Mouse (Mus musculus): ENCODE results near the gene Tpbgl. TPM values are rescaled to one million over a fixed set of nuclear protein-coding genes. Genes with fewer than 3 reads are reported as not detected.

Gene Tpbgl
- polyA plus RNA-seq, 1 experiment = not detected

GRCm38 (mm10) chr7:99579491-99580190, 47.3 kb downstream of the Tpbgl start:
- Histone ChIP-seq H3K4me2 (ENCODE audit: low read depth) (no peak overlapping the region), H3K79me2 (ENCODE audit: control insufficient read depth, insufficient read depth) (no peaks in the 10 kb centered on the region), H3K36me3 (ENCODE audit: control insufficient read depth, insufficient read depth) (no peaks in the 10 kb centered on the region), H3ac (ENCODE audit: control insufficient read depth, insufficient read length) (no peak overlapping the region), H3K27me3 (ENCODE audit: control insufficient read depth, insufficient read depth, insufficient read length) (no peaks in the 10 kb centered on the region), H3K4me3 (no peak overlapping the region)
- no peak for TF ChIP-seq TCF12 (IDR thresholded peaks at IDR 0.05; ENCODE audit: insufficient read depth, poor library complexity, severe bottlenecking)

GRCm38 (mm10) chr7:99578246-99578645, 48.7 kb downstream of the Tpbgl start:
- Histone ChIP-seq H3K79me2 (ENCODE audit: control insufficient read depth, insufficient read depth) (no peaks in the 10 kb centered on the region), H3K4me3 (no peak overlapping the region), H3K27me3 (ENCODE audit: control insufficient read depth, insufficient read depth, insufficient read length) (no peaks in the 10 kb centered on the region), H3K36me3 (ENCODE audit: control insufficient read depth, insufficient read depth) (no peaks in the 10 kb centered on the region), H3ac (ENCODE audit: control insufficient read depth, insufficient read length) (no peak overlapping the region), H3K4me2 (ENCODE audit: low read depth) (no peak overlapping the region)
- TF ChIP-seq TCF3 (IDR thresholded peaks at IDR 0.05; ENCODE audit: insufficient read length, low read depth) (no peak), MYOD1 (IDR thresholded peaks at IDR 0.05; ENCODE audit: control insufficient read depth in 1 of 3, insufficient read length in 2 of 3, low read depth in 2 of 3) (no peak), REST (IDR thresholded peaks at IDR 0.05; ENCODE audit: insufficient read depth, insufficient read length) (no peak), TCF12 (IDR thresholded peaks at IDR 0.05; ENCODE audit: insufficient read depth, poor library complexity, severe bottlenecking) (no peak), MAX (IDR thresholded peaks at IDR 0.05; ENCODE audit: low read depth) (no peak), CEBPB (IDR thresholded peaks at IDR 0.05; ENCODE audit: insufficient read depth, poor library complexity, severe bottlenecking) (no peak), POLR2AphosphoS2 (IDR thresholded peaks at IDR 0.05; ENCODE audit: insufficient read length, low read depth) (no peak)

Other genes starting within 250 kb of the Tpbgl start
- gene Gdpd5, start 245.7 kb downstream of the Tpbgl start, polyA plus RNA-seq (2012; fragmentation: generic; extraction: Trizol) = 9.5 TPM
- gene Klhl35, start 161.1 kb downstream of the Tpbgl start, polyA plus RNA-seq (2012; fragmentation: generic; extraction: Trizol) = not detected
- gene Rps3, start 143.4 kb downstream of the Tpbgl start, polyA plus RNA-seq (2012; fragmentation: generic; extraction: Trizol) = 2,049 TPM
- gene Arrb1, start 91.6 kb downstream of the Tpbgl start, polyA plus RNA-seq (2012; fragmentation: generic; extraction: Trizol) = 5.1 TPM
- gene Slco2b1, start 84.2 kb upstream of the Tpbgl start, polyA plus RNA-seq (2012; fragmentation: generic; extraction: Trizol) = 0.01 TPM
- not detected for gene Olfr520, start 103.2 kb upstream of the Tpbgl start, polyA plus RNA-seq (2012; fragmentation: generic; extraction: Trizol)
- gene Olfr521, start 136.4 kb upstream of the Tpbgl start, polyA plus RNA-seq (2012; fragmentation: generic; extraction: Trizol) = not detected
- 0.88 TPM for gene Neu3, start 201.3 kb upstream of the Tpbgl start, polyA plus RNA-seq (2012; fragmentation: generic; extraction: Trizol)
- 0.31 TPM for gene Xrra1, start 232.0 kb upstream of the Tpbgl start, polyA plus RNA-seq (2012; fragmentation: generic; extraction: Trizol)
- gene Spcs2, start 236.4 kb upstream of the Tpbgl start, polyA plus RNA-seq (2012; fragmentation: generic; extraction: Trizol) = 111 TPM